Mouse (Mus musculus) C2C12 (cell line): ENCODE measurements around the gene Fbxw10.
A peak's percentile ranks its signal among the peaks of the same experiment; 100 is the strongest.

ENCODE experiments used
- CTCF ChIP-seq: IDR thresholded peaks from one replicate; pipeline ENCODE4 v1.5.1; 2011; ENCODE audit not compliant: control insufficient read depth, insufficient read depth, insufficient read length
- MYOD1 ChIP-seq: IDR thresholded peaks from one replicate; pipeline ENCODE4 v1.6.1; 2011; ENCODE audit warnings: low read depth; ENCODE audit not compliant: control insufficient read depth, insufficient read length
- USF1 ChIP-seq: IDR thresholded peaks from one replicate; pipeline ENCODE4 v1.6.1; 2011; ENCODE audit warnings: low read depth, mild to moderate bottlenecking, control low read depth, moderate library complexity

DNA sequence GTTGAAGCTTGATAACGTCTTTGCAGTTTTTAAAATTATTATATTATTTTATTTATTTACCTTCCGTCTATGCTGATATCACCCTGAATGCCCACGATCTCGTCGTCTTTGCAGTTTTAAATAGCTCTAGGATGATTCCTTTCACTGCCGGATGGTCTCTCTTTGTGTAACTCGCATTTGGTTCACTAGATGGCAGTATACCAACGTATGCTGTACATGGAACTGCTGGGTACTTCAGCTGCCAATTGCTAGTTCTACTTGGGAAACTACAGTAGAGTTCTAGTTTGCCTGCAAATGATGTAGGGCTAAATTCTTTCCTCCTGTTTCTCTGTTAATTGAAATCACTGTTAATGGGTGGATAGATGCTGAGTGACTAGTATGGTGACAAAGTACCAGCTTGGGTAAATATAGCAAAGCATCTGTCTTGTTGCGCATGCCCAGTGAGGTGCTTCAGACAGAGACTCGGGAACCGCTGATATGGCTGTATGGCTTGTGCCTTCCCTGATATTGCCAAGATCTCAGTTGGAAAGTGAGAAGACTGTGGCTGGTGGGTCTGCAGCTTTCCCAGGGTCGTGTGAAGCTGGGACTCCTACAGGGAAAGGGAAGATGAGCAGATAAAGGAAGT, 54.9 kb downstream of the Fbxw10 start:
- no peak for TF ChIP-seq USF1
- peak; percentile 54 for TF ChIP-seq CTCF
- no peak for TF ChIP-seq MYOD1
